Mouse (Mus musculus): Measurements from ENCODE around the gene Mmachc. TPM values are rescaled to one million over a fixed set of nuclear protein-coding genes. Genes with fewer than 3 reads are reported as not detected.
A peak's percentile ranks its signal among the peaks of the same experiment; 100 is the strongest.

The Mmachc gene
- polyA plus RNA-seq (2012; rRNA removed), result 16.8 and 18.0 TPM in 2 replicates

DNA sequence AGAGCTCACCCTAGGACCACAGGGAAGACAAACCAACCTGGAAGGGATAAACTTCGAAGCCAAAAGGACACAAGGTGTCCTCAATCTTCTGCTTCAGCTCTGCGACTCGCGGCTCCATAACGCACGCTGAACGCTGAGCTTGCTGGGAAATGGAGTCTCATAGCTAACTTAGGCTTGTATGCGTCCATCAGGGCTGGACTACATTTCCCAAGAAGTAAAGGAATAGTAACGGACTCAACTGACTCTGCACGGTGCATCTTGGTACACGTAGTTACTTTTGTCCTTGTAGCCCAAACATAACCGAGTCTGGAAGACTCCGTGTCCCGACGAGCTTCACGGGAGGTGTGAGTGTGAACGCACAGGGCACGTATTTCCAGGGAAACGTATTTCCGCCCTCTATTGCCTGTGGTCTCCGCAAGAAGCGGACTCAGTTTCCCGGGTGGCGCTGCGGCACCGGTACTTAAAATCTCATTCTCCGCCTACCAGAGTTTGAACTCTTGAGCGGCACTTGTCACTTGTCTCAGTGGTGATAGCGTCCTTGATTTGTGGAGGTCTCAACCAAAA, at the start of gene Mmachc, which contains the start of gene Ccdc163:
TSS of gene Mmachc (minus strand) at position 206 of the 564 bp plus-strand sequence.
TSS of gene Ccdc163 (plus strand) at position 309 of the 564 bp plus-strand sequence.
- DNase-seq (ENCODE audit: low spot score), result peak; percentile 65

DNA sequence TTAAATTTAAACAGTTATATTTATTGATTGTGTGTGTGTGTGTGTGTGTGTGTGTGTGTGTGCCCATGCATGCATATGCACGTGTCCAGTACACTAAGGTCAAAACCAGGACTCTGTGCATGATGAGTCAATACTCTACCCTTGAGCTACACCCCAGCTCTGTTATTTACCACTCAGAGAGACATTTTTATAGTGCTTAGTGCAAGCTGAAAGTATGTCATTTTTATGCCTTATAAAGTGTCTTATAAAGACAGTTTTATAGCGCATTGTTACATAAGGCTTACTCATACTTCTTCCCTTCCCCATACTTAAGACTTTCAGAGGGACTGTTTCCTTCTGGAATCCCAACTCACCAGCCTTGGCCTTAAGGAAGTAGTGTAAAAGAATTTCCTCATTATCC, 41.5 kb upstream of the Mmachc start:
- no peak for DNase-seq (ENCODE audit: low spot score)

DNA sequence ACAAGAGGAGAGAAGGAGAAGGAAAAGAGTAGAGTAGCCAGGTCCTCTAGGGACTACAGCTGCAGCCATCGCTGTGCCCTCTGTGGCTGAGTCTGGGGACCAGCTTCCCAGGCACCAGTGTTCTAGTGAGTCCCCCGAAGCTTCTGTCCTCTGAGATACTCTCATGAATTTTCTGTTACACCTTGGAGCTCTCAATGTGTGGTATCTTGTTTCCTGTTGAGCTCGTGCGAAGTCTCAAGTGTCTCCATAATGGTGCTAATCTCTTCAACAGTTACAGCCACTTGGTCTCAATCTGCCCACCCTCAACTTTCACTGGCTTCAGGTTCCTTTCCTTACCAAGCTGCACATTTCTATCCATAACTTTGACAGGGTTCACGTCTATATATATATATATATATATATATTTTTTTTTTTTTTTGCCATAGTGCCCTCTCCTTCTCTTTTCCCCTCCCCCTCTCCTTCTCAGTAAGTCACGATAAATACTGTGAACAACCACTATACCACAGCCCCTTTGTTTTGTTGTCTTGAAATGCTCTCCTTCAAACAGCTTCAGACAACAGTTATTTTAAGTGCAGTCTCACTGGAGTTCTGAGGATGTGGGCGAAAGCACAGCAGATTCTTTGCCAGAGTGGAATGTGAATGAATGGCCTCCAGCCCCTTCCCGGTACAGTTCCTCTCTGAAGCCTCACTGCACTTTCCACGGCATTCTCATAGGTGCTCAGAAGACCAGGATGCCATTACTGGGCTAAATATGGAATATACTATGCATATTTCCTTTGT, 31.0 kb upstream of the Mmachc start:
- DNase-seq (ENCODE audit: low spot score), result no peak

DNA sequence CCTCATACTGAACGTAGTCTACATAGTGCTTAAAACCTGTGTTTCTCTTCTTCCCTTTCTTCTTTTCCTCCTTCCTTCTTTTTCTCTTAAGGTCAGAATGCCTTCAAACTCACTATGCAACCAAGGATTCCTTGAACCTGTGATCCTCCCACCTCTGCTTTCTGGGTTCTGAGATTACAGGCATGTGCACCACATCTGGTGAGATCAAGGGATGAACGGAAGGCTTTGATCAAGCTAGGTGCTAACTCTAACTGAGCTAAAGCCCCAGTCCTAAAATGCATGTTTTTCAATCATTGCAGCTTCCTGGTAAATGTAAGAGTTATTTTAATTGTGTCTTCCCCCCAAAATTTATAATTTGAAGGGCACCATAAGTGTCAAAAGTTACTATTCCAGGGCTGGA, 26.8 kb upstream of the Mmachc start:
- no peak for DNase-seq (ENCODE audit: low spot score)

DNA sequence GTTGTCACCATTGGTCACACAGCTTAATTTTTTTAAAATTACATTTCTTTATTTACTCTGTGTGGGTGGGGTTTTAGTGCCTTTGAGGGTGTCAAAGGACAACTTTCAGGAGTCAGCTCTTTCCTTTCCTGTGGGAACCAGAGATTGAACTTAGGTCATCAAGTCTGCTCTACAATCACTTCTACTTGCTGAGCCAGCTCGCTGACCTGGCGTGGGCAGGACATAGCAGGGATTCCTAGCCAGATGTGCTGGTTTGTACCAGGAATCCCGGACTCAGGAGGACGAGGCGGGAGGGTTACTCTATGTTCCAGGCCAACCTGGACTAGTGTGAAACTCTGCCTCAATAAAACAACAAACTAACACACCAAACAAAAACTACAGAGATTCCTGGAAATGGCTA, 24.1 kb upstream of the Mmachc start:
- no peak for DNase-seq (ENCODE audit: low spot score)

DNA sequence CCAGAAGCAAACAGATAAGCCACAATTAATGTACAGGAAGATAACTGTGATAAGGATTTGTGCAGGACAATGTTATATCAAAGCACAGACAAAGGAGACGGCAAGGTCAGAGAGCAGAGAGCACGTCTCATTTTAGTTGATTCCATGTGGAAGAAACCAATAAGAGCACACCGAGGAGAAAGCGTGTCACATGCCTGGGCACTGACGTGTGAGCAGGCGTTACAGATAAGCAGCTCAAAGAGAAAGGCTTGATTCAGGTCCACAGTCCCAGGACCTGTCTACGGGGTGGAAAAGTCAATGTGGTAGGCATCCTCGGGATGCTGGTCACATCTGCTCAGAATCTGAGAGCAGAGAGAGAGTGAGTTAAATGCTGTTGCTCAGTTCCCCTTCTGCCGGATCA, 22.9 kb upstream of the Mmachc start:
- no peak for DNase-seq (ENCODE audit: low spot score)

DNA sequence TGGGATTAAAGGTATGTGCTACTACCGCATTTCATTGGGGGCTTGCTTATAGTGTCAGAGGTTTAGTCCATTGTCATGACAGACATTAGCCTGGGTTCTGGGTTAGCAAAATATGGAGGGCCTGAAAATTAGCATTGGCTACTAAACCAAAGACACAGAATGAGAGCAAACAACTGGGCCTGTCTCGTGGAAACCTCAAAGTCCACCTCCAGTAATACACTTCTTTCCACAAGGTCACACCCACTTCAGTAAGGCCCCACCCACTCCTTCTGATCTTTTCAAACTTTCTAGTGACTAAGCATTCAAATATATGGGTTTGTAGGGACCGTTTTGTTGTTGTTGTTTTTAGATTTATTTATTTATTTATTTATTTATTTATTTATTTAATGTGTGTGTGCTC, 21.3 kb upstream of the Mmachc start:
- DNase-seq (ENCODE audit: low spot score), result no peak

DNA sequence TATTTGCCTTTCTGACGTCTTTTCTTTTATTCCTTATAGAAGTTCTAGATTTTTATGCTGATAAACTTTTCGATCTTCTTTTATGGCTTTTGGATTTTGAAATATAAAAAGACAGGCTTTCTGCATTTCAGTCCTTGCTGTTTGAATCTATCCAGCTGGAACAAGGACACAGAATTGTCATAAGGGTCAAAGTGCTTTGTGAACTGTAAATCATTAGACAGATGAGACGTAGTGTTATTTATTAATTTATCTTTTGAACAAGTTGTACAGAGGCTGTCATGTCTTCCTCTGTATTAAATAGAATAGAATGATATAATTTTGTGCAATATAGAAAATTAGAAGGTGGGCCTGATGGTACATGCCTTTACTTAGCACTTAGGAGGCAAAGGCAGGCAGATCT, 19.2 kb upstream of the Mmachc start:
- DNase-seq (ENCODE audit: low spot score), result no peak

DNA sequence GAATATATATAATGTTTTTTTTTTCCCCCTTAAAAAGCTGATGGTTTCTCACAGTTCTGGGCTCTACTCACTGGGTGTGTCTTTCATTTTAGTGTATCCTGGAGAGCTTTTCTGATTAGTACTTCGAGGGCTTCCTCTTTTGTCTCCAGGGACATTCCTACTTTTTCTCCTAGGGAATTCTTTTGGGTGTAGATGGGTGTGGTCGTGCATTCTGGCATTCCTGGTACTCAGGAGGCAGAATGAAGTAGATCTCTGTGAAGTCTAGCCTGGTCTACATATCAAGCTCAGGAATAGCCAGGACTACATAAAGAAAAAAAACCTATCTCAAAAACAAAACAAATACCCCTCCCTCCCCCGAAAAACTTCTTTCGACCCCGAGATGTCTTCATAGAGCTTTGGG, 17.2 kb upstream of the Mmachc start:
- DNase-seq (ENCODE audit: low spot score), result no peak

DNA sequence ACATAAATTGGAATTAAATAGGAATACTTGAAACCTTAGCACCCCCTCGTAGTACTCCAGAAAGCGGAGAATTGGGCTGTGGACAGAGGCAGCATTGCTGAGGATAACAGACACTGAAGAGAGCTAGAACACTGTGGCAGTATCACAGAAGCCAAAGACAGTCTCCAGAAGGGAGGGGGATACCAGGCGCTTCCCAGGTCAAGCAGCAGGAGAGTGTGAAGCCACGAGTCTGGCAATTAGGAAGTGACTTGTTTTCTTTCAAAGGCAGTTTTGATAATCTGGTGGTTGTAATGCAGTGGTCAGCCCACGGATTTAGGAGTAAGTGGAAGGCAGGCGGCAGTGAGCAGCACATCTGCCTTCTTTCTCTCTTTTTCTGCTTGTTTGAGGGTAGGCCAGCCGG, 14.0 kb upstream of the Mmachc start:
- DNase-seq (ENCODE audit: low spot score), result no peak

DNA sequence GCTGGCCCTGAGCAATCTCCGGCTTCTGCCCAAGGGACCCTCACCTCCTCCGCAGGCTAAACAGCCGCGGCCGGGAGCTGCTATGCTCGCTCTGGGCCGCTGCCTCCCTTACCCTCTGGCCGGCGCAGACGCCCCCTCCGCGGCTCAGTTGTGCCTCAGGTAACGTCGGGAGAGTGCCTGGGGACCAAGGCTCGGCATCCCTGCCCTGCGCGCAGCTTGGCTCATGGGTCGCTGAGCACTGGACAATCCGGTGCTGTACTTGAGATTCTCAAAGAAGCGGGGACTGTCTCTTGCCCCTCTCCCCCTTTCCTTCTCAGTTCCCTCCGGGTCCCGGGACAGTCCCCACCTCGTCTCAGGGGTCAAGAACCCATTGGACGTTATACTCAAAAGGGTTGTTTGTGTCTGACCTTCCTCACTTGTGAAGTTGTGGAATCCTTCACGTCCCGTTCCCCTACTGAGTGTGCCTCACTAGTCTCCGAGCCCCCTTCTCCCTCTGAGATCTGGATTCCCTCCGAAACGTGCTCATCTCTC, 13.0 kb upstream of the Mmachc start:
- DNase-seq (ENCODE audit: low spot score), result no peak

DNA sequence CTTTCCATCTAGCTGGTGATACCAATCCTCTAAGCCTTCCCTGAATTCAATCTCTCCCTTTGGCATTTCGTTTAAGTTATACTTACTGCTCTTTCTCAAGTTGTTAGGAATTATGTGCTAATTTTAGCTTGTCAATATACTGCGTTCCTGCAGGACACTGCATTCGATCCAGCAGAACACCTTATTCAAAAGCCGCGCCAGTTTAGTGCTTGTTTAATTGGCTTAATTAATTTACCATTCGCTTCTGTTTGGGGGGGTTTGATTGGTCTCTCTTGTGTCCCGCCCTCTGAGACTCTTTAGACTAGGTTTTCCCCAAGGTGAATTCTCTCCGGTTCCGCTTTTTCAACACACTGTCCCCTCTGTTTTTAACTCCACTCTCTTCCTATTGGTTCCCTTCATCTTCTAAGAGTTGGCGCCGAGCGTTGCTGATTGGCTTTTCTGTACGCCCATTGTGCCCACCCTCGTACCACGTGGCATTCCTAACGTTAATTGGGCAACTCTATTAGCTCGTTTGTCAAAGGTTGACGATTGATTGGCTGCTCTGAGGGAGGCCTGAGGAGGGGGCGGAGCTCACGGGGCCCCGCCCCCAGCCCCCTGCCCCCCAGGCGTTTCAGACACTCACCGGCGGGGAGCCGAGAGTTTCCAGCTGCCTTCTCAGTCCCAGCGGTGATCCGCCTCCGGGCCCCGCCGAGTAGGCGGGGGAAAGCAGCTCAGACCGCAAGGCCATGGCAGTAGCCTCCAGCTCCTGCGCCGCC, 12.3 kb upstream of the Mmachc start, which contains the start of gene Tesk2:
TSS of gene Tesk2 (plus strand) at position 606 of the 755 bp plus-strand sequence.
- DNase-seq (ENCODE audit: low spot score), result peak; percentile 75

DNA sequence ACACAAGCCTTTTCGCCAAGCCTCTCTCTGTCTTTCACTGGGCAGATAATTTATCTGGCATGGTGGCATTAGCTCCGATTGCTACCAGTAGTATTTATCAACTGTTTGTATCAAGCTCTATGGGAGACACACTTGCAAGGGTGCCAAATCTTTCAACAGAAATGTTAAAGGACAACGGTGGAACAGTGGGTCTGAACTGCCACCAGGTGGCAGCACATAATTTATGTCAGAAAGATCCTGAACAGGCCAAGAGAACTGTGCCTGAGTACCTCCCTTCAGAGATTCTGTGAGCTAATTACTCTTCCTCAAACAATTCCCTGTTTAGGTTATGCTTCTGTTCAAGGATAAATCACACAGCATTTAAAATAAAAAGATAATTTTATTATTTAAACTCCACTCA, 11.2 kb upstream of the Mmachc start:
- DNase-seq (ENCODE audit: low spot score), result no peak

DNA sequence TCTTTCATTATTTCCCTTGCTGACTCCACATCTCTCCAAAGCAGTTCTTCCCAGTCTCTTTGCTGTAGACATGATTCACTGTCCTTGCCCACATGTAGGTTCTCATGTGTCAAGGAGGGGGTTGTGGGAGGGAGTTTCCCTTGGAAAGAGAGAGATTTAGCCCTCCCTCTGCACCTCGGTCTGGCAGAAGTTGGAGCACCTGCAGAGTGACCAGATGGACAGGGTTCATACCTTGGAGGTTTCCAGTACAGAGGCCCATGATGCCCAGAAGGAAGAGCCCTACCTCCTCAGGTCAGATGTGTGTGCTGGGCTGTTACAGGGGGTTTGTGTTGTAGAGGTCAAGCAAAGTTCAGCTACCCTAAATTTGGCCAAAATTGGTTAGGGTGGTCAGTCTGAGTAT, 4.3 kb upstream of the Mmachc start:
- no peak for DNase-seq (ENCODE audit: low spot score)

DNA sequence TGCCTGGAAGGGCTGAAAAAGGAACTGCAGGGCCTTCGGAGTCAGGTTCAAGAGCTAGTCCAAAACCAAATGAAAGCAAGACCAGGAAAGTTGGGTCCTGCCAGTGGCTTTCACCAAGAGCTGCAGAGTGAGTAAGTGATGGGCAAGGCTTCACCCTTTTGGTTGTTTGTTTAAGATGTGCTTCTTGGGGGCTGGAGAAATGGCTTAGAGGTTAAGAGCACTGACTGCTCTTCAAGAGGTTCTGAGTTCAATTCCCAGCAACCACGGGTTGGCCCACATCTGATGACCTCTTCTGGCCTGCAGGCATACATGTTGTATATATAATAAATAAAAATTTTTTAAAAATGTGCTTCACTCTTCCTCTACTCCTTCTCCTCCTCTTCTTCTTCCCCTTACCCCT, 1.9 kb upstream of the Mmachc start:
- no peak for DNase-seq (ENCODE audit: low spot score)

DNA sequence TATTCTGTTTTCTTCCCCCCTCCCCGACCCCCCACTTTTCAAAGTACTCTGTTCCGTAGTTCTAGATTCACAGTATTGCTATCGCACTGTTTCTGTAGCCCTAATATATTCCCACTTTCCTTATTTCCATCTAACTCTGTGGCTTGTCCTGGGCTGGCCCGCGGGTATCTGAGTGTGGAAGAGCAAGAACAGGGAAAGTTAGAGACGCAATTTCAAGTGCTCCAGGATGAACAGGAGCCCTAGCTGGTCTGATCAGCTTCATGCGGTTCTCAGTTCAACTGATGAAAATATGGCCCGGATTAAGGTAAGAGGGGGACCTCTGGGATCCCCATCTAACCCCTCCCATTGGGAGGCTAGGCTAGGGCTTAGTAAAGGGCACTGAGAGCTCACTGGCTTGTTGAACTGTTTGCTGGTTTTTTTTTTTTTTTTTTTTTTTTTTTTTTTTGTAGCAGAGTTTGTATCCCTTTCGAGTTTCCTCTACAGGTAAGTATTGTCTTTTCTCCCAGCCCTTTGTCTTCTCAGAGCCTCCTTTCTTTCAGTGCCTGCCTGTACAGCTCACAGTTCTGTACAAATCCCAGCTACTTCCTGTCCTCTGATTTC, 685 bp upstream of the Mmachc start:
- no peak for DNase-seq (ENCODE audit: low spot score)

DNA sequence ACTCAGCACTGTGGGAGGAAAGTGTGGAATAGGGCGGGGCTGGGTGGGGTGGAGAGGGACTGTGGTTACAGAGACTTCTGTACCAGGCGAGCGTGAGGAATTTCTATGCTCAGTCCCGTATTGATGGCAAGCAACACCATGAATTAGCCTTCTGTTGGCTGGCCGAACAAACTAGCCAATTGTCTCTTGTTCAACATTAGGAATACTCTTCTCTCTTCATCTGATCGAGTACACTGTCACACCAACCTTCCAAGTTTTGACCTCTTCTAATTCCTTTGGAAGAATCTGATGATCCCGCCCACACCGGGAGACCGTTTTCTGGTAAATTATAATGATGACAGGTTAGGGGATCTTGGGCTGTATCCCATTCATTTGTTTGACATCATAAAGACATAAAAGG, 540 bp downstream of the Mmachc start:
- no peak for DNase-seq (ENCODE audit: low spot score)

DNA sequence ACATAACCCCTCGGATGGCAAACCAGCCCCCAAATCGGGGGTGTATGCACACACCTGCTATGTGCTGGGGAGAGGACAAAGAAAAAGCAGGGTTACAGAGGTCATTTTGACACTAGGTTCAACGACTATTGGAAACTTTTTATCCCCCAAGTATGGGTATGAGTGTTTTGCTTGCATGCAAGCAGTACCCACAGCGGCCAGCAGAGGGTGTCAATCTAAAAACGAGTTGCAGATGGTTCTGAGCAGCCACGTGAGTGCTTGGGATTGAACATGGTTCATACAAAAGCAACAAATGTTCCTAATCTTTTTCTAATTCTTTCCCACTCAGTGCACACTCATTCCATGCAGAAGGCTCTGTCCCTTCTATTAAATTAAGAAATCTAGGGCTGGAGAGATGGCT, 4.4 kb downstream of the Mmachc start:
- peak; percentile 57 for DNase-seq (ENCODE audit: low spot score)

DNA sequence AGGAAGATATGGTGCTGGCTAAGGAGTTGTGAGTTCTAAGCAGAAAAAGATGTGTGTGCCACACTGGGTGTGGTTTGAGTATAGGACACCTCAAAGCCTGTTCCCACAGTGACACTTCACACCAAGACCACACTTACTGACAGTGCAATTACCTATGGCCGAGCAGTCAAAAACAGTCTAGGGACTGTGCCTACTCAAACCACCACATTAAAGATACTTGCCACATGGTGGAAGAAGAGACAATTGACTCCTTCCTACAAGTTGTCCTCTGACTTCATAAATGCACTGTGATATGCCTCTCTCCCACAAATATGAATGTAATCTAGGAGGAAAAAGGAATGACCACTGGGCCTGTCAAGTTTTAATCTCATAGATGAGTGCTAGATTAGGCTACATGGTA, 7.2 kb downstream of the Mmachc start:
- DNase-seq (ENCODE audit: low spot score), result no peak

DNA sequence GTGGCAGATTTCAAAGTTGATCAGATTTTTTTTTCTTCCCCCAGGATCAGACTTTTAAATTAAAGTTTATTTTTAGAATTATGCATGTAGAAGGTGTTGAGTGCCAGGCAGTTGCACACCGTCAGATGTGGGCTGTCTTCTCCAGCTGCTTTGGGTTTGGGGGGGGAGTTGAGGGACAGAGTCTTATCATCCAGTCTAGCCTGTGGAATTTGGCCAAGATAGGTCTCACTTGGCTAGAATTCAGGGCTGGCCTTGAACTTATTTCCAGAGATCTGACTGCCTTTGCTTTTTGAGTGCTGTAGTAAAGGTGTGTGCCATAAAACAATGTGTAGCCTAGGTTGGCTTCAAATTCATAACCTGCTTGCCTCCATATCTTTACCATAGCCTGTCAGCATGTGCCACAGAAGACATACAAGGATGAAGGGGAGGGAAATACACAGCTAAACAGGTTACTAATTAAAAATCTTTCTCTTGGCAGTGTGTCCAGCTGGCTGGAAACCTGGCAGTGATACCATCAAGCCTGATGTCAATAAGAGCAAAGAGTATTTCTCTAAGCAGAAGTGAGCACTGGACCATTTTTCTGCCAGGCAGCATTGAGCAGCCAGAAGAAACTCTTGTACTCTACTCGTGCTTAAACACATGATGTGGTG, 9.4 kb downstream of the Mmachc start:
- DNase-seq (ENCODE audit: low spot score), result no peak

DNA sequence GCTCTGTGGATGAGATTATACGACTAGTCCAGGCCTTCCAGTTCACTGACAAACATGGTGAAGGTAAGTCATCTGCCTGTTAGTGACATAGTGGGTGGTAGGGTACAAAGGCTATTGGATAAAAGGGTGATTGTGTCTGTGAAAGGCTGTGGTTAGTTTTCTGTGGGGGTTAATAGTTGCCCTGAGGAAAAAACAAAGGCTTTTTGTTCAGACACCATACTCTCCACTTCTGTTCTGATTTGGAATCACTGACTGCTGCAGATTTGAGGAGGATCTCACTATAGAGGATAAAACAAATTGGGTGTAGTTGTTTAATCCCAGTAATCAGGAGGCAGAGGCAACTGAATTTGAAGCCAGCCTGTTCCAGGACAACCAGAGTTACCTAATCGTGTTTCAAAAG, 14.4 kb downstream of the Mmachc start:
- no peak for DNase-seq (ENCODE audit: low spot score)

DNA sequence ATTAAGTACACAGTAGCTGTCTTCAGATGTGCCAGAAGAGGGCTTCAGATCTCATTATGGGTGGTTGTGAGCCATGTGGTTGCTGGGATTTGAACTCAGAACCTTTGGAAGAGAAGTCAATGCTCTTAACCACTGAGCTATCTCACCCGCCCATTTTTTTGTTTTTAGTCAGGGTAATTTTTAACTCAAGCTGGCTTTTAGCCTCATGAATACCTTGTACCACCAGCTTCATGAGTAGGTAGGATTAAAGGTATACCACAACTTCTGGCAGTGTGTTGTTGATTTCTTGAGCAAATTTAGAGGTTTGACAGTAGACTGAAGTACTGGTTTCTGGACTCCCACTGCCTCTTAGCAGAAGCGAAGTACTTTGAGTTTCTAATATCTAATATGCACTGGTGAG, 16.1 kb downstream of the Mmachc start:
- DNase-seq (ENCODE audit: low spot score), result no peak
